Mouse (Mus musculus) gastrocnemius, postnatal 4 days (tissue): ENCODE results near the gene Aox4. TPM values are rescaled to one million over a fixed set of nuclear protein-coding genes. Genes with fewer than 3 reads are reported as not detected.

Experiments
- DNase-seq, 2 experiments: peaks; one replicate each; pipeline ENCODE4 v3.0.0; 2021 to 2022; ENCODE audit warnings: low spot score in 2 of 2, mixed read lengths in 2 of 2
- long read RNA-seq, 2 experiments: library from polyadenylated mRNA; stranded (forward); transcript quantifications; one replicate each; pipeline ENCODE4 v2.0.0; 2021
- total RNA-seq, 2 experiments: library from RNA; stranded (reverse); gene quantifications; 2 replicates each; pipeline ENCODE4 v1.2.3; 2021

Aox4 gene
- total RNA-seq, result under 1 TPM; 0.52 to 0.98 TPM
- long read RNA-seq, experiment 1, full-length matches to known transcripts, result 1 of 2 reads
- long read RNA-seq, experiment 1, partial matches to known transcripts, result 1 of 2 reads
- long read RNA-seq, experiment 1, other reads (novel, unspliced or antisense), result 0 of 2 reads
- long read RNA-seq, experiment 2, result 0 reads

DNA sequence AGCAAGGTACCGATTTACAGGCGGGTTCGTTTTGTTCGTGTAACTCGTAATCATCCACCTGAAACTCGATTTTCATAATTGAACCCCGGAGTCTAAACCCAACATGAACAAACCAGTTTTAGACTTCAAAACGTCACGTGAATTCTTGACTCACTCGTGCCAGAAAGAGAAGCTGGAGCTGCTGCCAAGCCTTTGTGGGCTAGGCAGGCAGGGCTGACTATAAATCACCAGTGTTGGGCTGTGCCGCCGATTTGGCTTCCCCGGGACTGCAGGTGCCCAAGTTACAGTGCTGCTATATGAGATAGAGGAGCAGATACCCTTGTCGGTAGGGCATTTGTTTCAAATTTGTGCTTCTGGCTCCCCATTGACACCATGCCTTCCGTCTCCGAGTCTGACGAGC, at the start of gene Aox4:
Gene Aox4, plus strand, starts transcription at position 195 of the 400 bp plus-strand sequence.
- no peak for DNase-seq

DNA sequence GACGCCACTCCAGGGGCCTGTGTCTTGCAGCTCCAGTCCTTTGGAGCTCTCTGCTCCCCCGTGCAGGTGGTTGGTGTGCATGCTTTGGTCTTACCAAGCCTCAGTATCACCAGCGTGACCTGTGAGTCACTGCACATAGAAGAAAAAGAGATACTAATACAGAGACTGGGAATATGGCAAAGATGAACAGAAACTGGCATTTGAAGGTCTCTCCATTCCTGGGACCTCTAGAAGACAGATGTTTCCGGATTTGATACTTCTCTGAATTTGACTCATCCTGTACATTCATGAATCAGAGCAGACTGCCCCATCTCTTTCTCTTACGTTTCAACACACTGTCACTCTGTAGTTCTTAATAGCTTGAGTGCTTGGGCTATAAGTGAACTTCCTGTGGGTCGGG, 40.3 kb upstream of the Aox4 start:
- no peak for DNase-seq

DNA sequence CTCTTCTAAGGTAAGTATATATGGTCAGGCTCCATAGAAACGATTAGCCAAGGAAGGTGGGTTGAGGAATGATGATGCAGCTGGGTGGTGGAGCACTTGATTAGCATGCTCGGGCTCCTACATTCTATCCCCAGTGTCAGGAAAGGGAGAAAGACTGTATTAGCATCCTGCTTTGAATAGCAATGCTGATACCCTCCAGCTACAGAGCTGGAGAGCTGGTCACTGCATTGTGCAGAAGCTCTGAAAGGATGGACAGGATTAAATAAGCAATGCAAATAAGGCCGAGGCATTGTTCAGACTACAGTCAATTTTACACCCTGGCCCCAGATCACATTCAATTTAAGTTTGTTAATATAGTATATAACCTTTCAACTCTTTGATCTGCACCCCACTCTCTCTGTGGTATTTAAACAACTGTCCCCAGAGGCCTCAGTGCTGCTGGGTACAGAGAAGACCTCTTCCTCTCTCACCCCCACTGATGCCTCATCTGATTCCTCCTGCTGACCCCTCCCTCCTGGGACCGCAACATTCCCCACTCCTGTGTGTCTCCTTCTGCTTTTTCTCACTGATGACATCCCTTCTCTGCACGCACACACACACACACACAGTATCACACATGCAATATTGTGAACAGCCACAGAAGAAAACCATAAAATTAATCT, 21.6 kb upstream of the Aox4 start:
- no peak for DNase-seq

DNA sequence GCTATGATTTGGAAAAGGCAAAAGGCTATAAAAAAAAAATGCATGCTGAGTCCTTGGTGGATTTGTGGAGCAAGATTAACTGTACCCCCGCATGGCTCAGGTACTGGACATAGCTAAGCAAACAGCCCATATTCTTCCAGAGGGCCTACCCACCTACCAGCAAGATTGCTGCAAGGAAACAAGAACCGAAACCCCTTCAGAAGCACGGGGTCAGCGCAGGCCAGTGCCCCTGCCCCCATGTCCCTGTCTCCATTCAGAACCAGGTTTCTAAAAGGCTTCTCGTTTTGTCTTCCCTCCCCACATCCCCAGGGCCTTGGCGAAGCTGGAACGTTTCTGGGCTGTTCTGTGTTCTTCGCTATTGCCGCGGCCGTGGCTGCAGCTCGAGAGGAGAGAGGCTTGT, 15.9 kb upstream of the Aox4 start:
- no peak for DNase-seq

DNA sequence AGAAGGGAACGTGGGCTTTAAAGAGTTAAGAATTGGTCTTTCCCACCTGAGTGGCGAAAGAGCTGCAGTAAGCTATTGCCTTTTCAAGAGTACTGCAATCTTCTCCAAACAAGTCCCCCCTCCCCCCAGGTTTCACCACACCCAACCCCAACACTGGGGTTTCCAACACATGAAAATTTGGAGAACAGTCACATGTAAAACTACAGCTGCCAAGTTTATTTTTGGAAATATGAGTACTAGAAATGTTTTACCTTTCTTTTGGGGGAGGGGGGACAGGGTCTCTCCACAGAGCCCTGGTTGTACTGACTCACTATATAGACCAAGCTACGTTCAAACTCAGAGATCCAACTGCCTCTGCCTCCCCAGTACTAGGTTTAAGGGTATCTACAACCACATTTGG, 15.2 kb upstream of the Aox4 start:
- DNase-seq, result no peak

DNA sequence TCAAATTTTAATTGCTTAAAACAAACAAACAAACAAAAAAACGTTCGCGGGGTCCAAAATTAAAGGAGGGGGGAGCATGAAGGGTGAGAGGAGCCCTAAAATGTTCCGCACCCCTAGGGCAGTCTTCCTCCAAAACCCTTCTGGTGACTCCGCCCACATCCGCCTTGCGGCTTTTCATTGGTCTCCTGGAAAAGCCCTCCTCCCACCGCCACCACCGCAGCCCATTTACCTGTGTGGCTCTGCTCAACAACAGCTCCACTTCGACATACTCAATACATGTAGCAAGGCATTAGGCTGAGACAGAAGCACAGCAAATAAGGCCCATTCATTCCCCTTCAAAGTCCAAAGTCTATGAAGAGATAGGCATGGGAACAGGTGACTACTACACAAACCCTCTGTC, 14.7 kb upstream of the Aox4 start:
- no peak for DNase-seq

DNA sequence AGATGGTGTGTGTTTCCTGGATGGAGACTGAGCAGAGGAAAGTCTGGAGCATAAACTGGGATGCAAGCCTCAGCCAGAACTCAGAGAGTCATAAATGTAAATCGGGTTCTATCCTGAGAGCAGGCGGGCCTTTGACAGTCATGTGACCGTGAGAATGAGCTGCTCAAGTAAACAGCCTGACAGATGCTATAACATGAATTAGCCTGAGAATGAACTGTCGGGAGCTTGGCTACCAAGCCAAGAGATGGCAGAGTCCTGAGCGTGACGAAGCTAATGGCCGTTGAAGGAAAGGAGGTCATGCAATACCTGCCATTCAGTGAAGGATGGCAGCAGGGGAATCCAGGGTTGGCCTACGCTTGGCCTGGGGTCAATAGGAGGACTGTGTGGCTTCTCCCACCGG, 13.2 kb upstream of the Aox4 start:
- no peak for DNase-seq

DNA sequence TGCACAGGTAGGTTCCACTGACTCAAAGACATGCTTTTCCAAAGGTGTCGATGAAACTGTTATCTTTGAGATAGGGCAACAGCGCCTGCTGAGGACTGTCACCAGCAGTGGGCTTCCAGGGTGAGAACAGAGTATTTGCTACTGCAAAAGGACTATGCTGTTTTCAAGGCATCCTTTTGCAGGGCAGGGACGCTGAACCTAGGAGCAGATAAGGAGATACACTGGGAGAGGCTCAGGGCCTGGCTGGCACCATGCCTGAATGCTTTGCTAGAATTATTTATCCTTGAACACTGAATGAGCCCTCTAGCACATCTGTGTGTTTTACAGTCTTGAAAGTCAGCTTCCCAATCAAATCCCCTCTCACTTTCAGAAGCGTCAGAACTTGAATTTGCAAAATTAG, 11.8 kb upstream of the Aox4 start:
- DNase-seq, result no peak

DNA sequence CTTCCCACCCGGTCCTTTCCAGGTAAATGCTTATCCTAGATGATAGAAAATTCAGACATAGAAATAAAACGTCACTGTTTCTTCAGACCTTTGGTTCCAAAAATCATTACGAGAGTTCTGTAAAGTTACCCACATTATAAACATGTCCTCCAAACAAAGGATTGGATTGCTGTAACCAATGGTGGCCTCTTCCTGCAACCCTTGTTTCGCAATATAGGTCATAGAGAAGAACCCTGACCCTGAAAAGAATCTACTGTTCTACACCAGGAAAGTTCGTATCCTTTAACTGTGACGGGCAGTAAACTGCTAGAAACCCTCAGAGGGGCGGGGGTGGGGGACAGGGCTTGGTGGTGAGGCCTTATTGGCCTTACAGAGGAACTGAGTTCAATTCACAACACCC, 2.6 kb downstream of the Aox4 start:
- DNase-seq, result no peak

DNA sequence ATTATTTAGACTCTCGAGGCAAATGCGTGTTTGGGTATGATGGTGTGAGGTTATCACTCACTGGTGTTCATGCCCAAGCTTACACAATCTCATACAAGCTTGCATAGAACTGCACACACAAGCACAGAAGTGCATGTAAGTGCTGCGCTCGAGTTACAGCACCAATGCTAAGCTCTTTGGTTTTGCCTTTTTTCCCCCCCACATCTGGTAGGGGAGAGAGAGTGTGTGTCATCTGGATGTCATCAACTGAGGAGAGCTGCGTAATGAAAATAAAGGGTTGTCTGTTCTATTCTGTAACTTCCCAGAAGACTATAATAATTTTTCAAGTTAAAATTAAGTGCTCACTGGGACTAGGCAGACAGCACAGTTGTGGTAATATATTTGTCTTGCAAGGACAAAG, 3.6 kb downstream of the Aox4 start:
- DNase-seq, result no peak

DNA sequence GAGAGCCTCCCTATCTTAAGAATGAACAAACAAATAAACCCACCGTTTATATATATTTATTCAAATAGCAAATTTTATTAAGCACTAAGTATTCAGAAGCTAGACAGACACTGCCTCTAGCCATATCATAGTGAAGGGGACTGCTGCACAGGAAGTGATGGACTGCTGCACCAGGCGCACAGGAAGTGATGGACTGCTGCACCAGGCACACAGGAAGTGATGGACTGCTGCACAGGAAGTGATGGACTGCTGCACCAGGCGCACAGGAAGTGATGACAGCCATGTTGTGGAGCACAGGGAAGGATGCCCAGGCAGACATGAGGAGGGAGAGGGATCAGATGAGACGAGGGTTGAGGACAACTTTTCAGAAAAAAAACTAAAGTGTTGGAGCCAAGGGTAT, 5.2 kb downstream of the Aox4 start:
- DNase-seq, result no peak

DNA sequence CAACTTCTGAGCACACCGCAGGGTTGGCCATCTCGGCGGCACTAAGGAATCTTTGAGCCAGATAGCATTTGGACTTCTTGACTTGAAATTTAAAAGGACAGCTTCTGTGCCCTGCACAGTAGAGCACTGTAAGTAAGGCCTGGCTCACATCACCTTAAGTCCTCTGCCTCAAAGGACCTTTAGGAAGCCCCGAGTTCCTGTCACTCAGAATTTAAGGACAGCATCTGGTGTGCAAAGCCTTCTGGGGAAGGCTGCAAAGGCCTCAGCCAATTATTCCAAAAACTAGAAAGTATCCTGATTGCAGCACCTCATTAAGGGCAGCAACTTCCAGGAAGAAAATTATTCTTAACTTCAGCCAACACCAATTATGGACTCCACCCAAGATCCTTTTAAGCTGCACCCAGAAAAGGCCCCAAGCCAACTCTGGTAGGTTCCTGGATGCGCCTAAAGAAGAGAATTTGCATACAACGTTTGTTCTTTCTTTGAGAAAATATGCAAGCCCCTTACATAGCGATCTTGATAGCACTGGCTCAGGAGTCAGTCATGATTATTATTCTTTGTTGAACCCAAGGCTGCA, 5.8 kb downstream of the Aox4 start:
- DNase-seq, result no peak

DNA sequence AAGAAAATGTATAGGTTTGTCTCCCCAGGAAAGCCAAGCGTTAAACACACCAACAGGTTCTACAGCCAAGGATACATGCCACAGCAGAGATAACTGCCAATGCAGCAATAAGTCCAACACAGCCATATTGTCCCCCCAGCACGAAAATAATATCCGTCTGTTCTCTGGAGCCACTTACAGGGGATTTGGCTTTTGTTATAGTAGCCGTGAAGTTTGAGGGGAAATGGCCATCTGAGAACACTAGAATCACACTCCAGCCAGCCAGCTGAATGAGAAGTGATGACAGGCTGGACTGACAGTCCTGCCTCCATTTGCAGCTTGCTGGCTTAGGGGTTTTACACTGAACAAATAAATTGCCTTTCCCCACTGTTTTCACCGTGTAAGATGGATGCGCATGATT, 10.9 kb downstream of the Aox4 start:
- DNase-seq, result no peak

DNA sequence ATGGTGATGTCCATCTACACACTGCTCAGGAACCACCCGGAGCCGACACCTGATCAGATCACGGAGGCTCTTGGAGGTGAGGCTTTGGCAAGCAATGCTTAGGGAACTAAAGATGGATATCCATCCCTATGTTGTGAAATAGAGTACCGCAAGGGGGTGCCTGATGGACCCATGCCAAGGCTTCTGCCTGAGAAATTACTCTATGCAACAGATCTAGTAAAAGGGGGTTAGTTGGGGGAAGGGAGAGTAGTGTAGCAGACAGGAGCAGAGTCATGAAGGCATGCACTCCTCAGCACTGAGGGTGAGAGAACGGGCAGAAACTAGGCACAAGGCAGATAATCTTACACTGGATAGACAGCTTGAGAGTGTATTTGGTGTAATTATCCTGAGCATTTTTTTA, 11.7 kb downstream of the Aox4 start:
- DNase-seq, result no peak

DNA sequence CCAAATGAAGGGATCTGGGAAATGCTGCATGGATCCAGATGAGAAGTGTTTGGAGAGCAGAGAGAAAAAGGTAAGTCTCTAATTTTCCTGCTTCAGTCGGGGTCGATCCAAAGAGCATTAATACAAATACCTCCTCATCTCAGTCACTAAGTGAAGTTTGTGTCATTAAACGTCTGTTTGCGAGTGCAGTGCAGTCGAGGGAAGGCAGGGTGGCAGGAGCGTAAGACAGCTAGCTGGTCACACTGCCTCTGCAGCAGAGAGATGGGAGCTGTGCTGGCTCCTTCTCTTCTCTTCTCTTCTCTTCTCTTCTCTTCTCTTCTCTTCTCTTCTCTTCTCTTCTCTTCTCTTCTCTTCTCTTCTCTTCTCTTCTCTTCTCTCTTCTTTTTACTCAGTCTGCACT, 17.9 kb downstream of the Aox4 start:
- no peak for DNase-seq

DNA sequence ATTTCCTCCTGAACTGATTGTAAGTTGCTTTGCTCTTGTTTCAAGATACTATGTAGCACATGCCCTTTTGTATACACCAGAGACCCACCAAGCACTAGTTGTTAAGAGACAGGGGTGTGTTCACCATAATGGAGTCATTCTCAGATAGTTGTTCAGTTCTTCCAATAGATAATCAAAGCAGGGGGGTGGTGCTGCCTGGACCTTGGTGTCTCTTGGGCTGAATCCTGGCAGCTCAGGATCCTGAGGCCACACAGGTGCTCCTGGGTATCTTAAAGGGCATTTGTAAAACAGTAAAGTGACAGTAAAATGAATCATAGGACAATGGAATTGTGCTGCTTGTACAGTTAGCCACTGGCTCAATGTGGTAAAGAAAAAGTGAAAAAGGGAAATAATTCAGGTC, 18.7 kb downstream of the Aox4 start:
- DNase-seq, result no peak

DNA sequence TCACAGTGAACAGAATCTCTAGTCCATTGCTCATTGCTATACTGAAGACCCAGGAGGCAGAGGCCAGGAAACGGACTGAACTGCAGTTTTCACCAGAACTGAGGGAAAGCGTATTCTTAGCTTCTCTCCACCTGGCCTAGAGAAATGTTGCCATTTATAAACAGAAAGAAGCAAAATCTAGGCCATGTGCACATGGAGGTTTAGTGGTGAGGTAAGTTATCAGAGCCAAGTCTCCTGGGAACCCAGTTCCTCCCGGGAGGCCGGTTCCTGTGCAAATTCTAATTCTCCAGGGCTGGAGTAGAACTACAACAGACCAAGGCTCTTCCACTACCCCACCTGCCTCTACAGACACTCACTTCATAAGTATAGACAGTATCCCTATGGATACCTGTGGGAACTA, 19.6 kb downstream of the Aox4 start:
- no peak for DNase-seq

DNA sequence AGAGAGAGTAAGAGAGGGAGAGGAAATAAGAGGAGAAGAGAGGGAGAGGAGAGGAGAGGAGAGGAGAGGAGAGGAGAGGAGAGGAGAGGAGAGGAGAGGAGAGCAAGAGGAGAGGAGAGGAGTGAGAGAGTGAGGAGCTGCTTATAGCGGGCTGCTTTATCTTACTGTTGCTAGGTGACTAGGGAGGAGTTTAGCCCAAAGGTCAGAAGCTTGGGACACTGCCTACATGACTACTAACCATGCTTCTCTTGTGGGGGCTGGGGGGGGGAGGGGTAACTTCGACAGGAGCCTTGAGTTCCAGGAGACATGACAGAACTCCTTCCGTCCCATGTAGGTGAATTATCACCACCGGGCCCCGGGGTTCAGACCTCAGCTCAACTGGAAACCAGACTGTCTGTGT, 20.3 kb downstream of the Aox4 start:
- DNase-seq, result no peak

DNA sequence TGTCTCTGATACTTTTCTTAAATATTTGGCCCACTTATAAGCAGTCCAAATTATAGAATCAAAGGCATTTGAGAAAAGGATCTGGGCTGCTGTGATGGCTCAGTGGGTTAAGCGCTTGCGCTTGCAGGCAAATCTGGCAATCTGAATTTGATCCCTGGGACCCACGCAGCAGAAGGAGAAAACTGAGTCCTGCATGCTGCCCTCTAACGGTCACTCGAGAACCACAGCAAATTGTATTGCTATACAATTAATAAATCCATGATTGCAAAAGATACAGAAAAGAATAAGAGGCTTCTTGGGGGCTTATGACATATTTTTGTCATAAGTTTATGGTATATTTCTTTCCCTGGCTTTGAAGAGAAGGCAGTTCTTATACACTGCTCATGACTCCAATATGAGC, 25.2 kb downstream of the Aox4 start:
- DNase-seq, result no peak

DNA sequence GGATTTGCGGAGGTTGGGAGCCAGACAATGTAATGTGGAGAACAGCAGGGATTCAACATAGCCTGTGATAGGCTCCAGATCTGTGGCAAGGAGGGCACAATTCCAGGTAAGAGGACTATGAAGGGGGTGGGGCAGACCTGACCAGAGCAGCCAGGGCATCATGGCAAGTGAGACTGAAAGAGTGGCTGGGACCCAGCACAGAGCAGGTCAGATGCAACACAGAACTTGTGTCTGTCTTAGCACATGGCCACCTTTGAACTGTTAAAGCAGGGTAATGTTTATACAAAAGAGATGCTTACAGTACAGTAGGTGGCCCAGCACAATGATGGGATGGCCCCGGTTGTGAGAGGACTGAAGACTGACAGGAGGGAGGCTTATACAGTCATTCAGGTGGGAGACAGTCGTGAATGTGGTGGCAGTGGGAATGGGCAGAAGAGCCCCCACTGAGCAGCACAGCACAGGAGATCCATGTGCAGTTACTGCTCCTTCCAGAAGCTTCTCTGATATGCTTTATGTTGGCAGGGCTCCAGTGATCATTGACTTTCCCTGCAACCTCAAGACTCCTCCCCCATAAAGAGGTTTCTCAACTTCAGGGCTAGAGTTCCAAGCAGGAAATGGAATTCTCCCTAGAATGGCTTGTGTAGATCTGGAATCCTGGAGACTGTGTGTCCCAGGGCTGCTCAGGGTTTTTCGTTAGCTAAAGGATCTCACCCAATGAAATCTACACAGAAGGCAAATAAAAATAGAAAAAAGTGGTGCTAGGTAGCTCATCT, 27.5 kb downstream of the Aox4 start:
- no peak for DNase-seq

DNA sequence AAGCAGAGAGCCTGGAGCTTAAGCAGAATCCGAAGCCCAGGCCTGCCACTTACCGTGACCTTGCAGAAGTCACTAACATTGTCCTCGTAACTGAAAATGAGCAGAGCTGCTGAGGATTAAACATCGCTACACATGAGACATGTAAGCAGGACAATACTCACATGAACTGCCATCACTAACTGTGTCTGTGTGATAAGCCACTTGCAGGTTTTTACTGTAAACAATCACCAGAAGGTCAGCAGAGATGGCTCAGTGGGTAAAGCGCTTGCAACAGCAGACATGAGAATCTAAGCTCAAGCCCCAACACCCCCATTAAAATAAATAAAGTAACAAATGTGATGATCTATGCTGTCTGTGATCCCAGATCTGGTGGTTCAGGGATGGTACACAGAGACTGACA, 28.2 kb downstream of the Aox4 start:
- DNase-seq, result no peak

DNA sequence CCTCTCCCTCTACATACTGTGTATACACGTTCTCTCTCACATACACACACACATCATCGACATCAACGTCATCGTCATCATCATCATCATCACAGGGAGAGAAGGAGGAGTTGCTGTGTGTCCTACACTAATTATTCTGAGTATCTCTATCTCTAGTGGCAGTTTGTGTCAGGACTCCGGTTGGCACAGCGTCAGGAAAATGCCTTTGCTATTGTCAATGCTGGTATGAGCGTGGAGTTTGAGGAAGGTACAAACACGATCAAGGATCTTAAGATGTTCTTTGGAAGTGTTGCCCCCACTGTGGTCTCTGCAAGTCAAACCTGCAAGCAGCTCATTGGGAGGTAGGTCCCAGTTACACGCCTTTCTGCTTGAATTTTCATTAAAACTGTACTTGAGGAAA, 28.8 kb downstream of the Aox4 start:
- DNase-seq, result no peak

DNA sequence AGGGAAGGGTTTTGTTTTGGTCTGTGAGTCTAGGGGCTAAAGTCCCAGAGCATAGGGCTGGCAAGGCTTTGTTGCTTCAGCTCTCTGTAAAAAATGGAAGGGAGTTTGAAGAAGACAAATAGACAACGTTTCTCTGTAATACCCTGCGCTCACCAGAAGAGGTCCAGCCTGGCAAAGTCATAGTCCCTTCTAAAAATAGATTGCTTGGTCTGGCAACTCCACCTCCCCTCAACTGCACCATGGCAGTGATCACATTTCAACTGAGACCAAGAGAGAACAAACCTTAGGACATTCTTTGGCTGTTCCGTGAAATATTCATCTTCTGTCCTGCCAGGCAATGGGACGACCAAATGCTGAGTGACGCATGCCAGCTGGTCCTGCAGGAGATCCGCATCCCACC, 30.1 kb downstream of the Aox4 start:
- no peak for DNase-seq
